Mouse (Mus musculus): ENCODE measurements around the gene Rcsd1. TPM values are rescaled to one million over a fixed set of nuclear protein-coding genes. Genes with fewer than 3 reads are reported as not detected.

Gene Rcsd1
- polyA plus RNA-seq (2015; fragmentation: Nextera tagmentation; extraction: Ambion mirVana): 11.7 and 14.2 TPM in 2 replicates

DNA sequence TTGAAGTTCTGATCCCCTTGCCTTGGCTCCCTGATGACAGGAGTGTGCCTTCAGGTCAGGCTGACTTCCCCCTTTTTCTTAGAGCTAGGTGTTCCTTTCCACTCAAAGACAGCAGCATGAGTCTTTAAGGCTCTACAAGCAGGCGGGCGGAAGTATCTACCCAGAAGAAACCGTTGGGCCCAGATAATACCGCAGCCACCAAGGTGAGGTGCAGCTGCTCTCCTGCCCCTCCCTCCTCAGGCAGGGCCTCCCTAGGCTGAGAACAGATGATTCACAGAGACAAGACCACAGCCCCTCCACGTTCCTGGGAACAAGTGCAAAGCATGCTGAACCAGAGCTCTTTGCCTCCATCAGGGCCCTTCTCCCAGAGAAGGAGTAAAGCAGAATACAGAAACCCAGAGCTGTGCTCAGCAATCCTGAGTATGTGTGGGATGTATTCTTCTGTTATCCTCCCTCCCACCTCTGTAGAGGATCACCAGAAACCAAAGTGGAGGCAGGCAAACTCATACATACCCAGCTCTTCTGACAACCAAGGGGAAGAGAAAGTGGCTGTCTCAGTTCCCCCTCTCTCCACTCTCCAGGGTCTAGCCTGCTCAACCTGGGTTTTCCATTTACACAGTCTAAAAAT, at the start of gene Rcsd1:
TSS of gene Rcsd1 (minus strand) at position 129 of the 628 bp plus-strand sequence.
- Histone ChIP-seq H3K4me3 (ENCODE audit: low read depth, low read length) (no peak within 1 kb of the TSS; the same call in 1 of the 2 replicates), H3K27me3 (replicated peaks; ENCODE audit: control insufficient read depth, insufficient read depth, low read length) (no peaks in the 10 kb centered on the region), H3K9ac (ENCODE audit: low read depth, low read length) (no peak within 1 kb of the TSS), H3K4me2 (replicated peaks; ENCODE audit: low read depth) (peak within 1 kb of the TSS; percentile 88), H3K27ac (ENCODE audit: low read depth, low read length) (no peak within 1 kb of the TSS), H3K4me1 (replicated peaks; ENCODE audit: control insufficient read depth, insufficient read depth, low read length) (0 out of 2 replicates have a peak, but pooled peaks cover 4% of the 10 kb centered on the region), H3K9me3 (ENCODE audit: control insufficient read depth) (no peaks in the 10 kb centered on the region), H3K36me3 (ENCODE audit: control insufficient read depth, insufficient read depth) (no peaks in the 10 kb centered on the region)
- TF ChIP-seq CTCF (IDR thresholded peaks at IDR 0.05; ENCODE audit: low read depth): no peak
- WGBS: 55% methylated on average over 5 of the region's 5 CpGs
- ATAC-seq: no peak

DNA sequence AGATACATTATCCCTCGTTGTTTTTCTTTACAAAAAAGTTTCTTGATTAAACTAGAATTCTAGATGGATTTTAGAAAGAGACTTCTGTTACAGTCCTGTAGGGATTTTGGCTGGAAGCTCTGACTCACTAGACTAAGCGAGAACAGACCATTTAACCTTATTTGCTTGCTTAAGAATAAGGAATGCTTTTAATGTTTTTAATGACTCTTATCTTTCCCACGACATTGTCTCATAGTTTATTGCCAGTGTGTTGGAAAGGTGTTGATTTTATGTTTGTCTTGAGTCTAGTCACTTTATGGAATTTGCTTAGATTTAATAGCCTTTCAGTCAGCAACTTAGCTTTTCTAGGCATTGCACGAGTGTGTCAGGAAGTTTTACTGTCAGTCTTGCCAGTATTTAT, 45.6 kb upstream of the Rcsd1 start:
- Histone ChIP-seq H3K4me1 (replicated peaks; ENCODE audit: control insufficient read depth, insufficient read depth, low read length) (no peaks in the 10 kb centered on the region), H3K27ac (ENCODE audit: low read depth, low read length) (no peak overlapping the region), H3K36me3 (ENCODE audit: control insufficient read depth, insufficient read depth) (no peaks in the 10 kb centered on the region), H3K9ac (ENCODE audit: low read depth, low read length) (no peak overlapping the region), H3K27me3 (replicated peaks; ENCODE audit: control insufficient read depth, insufficient read depth, low read length) (no peaks in the 10 kb centered on the region), H3K4me3 (ENCODE audit: low read depth, low read length) (no peak overlapping the region), H3K9me3 (ENCODE audit: control insufficient read depth) (no peaks in the 10 kb centered on the region), H3K4me2 (replicated peaks; ENCODE audit: low read depth) (no peak overlapping the region)
- no peak for ATAC-seq
- WGBS: 25% methylated on average over 4 of the region's 4 CpGs
- no peak for TF ChIP-seq CTCF (IDR thresholded peaks at IDR 0.05; ENCODE audit: low read depth)

DNA sequence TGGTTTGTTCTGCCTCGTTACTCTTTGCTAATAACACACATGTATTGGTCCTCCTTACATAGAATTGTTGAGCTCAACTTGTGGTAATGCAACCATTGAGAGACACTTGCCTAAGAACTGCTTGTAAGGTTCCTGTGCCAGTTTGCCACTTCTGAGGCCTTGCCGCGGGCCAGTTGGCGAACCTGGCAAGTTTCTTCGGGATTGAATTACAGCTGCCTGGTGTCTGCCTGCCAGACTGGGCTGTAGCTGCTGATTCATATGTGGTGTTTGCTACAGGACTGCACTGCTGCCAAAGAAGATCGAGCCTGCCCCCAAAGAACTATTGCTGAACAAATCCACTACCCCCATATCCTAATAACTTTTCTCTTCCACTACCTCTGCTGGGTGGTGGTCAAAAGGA, 44.6 kb upstream of the Rcsd1 start:
- TF ChIP-seq CTCF (IDR thresholded peaks at IDR 0.05; ENCODE audit: low read depth): no peak
- no peak overlapping the region for H3K27ac ChIP-seq (ENCODE audit: low read depth, low read length)
- no peak overlapping the region for H3K4me3 ChIP-seq (ENCODE audit: low read depth, low read length)
- ATAC-seq: no peak
- no peaks in the 10 kb centered on the region for H3K36me3 ChIP-seq (ENCODE audit: control insufficient read depth, insufficient read depth)
- H3K9ac ChIP-seq (ENCODE audit: low read depth, low read length): no peak overlapping the region
- no peak overlapping the region for H3K4me2 ChIP-seq (replicated peaks; ENCODE audit: low read depth)
- H3K9me3 ChIP-seq (ENCODE audit: control insufficient read depth): no peaks in the 10 kb centered on the region
- no peaks in the 10 kb centered on the region for H3K27me3 ChIP-seq (replicated peaks; ENCODE audit: control insufficient read depth, insufficient read depth, low read length)
- WGBS: 81% methylated on average over 6 of the region's 6 CpGs
- H3K4me1 ChIP-seq (replicated peaks; ENCODE audit: control insufficient read depth, insufficient read depth, low read length): no peaks in the 10 kb centered on the region

DNA sequence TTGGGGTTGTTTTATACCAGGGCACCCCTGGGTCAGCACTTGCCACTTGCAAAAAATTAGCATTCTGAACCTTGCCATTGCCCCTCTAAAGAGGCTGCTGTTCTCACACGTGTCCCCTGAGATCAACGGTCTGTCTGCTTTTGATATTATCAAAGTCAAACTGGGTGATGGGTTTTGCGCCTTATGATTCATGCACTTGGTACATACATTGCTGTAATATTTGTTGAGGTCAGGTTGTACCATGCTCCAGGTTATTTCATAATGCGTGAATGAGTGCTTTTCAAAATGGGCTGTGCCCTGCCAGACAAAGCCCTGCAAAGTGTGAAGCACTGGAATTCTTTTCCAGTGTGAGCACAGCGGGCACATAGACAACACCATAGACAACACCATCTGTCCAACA, 42.3 kb upstream of the Rcsd1 start:
- Histone ChIP-seq H3K36me3 (ENCODE audit: control insufficient read depth, insufficient read depth) (no peaks in the 10 kb centered on the region), H3K4me3 (ENCODE audit: low read depth, low read length) (no peak overlapping the region), H3K9me3 (ENCODE audit: control insufficient read depth) (no peaks in the 10 kb centered on the region), H3K4me2 (replicated peaks; ENCODE audit: low read depth) (no peak overlapping the region), H3K27me3 (replicated peaks; ENCODE audit: control insufficient read depth, insufficient read depth, low read length) (no peaks in the 10 kb centered on the region), H3K4me1 (replicated peaks; ENCODE audit: control insufficient read depth, insufficient read depth, low read length) (no peaks in the 10 kb centered on the region), H3K27ac (ENCODE audit: low read depth, low read length) (no peak overlapping the region), H3K9ac (ENCODE audit: low read depth, low read length) (no peak overlapping the region)
- 71% methylated on average over 5 of the region's 5 CpGs for WGBS
- no peak for TF ChIP-seq CTCF (IDR thresholded peaks at IDR 0.05; ENCODE audit: low read depth)
- no peak for ATAC-seq

DNA sequence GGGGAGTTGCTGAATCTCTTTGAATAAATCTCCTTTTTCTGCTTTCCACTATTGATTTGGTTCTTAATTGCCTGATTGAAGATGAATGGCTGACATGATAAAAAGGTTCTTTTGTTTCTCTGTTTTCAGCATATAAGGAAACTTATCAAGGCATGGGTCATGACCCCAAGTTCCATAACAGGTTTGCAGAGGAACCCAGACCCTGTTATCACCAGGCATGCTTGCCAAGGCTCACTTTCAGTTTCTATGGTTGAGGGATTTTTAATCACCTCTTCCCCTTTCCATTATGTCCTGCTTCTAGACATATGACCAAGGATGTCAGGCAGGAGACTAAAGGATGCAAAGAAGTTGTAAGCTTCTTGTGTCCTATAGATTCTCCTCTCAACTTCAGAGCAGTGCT, 41.6 kb upstream of the Rcsd1 start:
- Histone ChIP-seq H3K4me3 (ENCODE audit: low read depth, low read length) (no peak overlapping the region), H3K27me3 (replicated peaks; ENCODE audit: control insufficient read depth, insufficient read depth, low read length) (no peaks in the 10 kb centered on the region), H3K9me3 (ENCODE audit: control insufficient read depth) (no peaks in the 10 kb centered on the region), H3K36me3 (ENCODE audit: control insufficient read depth, insufficient read depth) (no peaks in the 10 kb centered on the region), H3K9ac (ENCODE audit: low read depth, low read length) (no peak overlapping the region), H3K4me2 (replicated peaks; ENCODE audit: low read depth) (no peak overlapping the region), H3K4me1 (replicated peaks; ENCODE audit: control insufficient read depth, insufficient read depth, low read length) (no peaks in the 10 kb centered on the region), H3K27ac (ENCODE audit: low read depth, low read length) (no peak overlapping the region)
- TF ChIP-seq CTCF (IDR thresholded peaks at IDR 0.05; ENCODE audit: low read depth): no peak
- ATAC-seq: no peak

DNA sequence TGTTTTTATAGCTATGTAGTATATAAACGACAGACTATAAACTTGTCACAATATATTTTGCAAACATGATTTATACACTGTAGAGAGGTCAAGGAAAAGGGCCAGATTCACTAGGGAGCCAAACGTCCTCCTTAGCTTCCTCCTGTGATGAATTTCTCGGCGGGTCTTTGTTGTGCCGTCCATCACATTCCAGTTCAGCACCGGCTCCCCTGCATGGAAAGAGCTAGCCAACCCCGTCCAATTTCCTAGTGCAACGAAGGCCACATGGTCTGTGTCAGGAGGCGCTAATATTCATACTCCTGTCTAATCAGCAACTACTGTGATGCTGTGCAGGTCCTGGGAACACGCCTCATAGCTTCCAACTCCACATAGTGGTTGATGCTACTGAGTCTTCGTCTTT, 38.5 kb upstream of the Rcsd1 start:
- H3K9me3 ChIP-seq (ENCODE audit: control insufficient read depth): no peaks in the 10 kb centered on the region
- no peak for TF ChIP-seq CTCF (IDR thresholded peaks at IDR 0.05; ENCODE audit: low read depth)
- H3K27ac ChIP-seq (ENCODE audit: low read depth, low read length): no peak overlapping the region
- ATAC-seq: no peak
- no peaks in the 10 kb centered on the region for H3K36me3 ChIP-seq (ENCODE audit: control insufficient read depth, insufficient read depth)
- WGBS: 30% methylated on average over 11 of the region's 11 CpGs
- no peak overlapping the region for H3K4me2 ChIP-seq (replicated peaks; ENCODE audit: low read depth)
- no peak overlapping the region for H3K4me3 ChIP-seq (ENCODE audit: low read depth, low read length)
- no peaks in the 10 kb centered on the region for H3K27me3 ChIP-seq (replicated peaks; ENCODE audit: control insufficient read depth, insufficient read depth, low read length)
- no peak overlapping the region for H3K9ac ChIP-seq (ENCODE audit: low read depth, low read length)
- no peaks in the 10 kb centered on the region for H3K4me1 ChIP-seq (replicated peaks; ENCODE audit: control insufficient read depth, insufficient read depth, low read length)

DNA sequence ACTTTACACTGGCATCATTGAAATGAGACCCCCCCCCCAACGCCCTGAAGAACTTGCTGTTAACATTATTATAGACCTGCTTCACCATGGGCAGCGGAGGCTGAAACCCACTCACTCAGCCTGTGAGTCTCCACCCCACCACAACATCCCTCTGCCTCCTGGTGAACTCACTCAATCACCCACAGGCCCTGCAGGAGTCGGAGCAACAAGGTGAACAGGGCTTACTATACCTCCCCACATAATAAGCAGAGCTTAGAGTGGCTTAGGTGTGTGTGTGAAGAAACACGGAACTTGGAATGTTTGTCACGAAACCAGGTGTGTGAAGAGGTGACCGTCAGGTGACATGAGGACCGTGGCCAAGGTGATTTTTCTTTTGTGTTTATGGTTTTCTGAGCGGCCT, 32.4 kb upstream of the Rcsd1 start:
- TF ChIP-seq CTCF (IDR thresholded peaks at IDR 0.05; ENCODE audit: low read depth): no peak
- Histone ChIP-seq H3K4me1 (replicated peaks; ENCODE audit: control insufficient read depth, insufficient read depth, low read length) (no peaks in the 10 kb centered on the region), H3K9ac (ENCODE audit: low read depth, low read length) (no peak overlapping the region), H3K9me3 (ENCODE audit: control insufficient read depth) (no peaks in the 10 kb centered on the region), H3K4me2 (replicated peaks; ENCODE audit: low read depth) (no peak overlapping the region), H3K36me3 (ENCODE audit: control insufficient read depth, insufficient read depth) (no peaks in the 10 kb centered on the region), H3K4me3 (ENCODE audit: low read depth, low read length) (no peak overlapping the region), H3K27ac (ENCODE audit: low read depth, low read length) (no peak overlapping the region), H3K27me3 (replicated peaks; ENCODE audit: control insufficient read depth, insufficient read depth, low read length) (no peaks in the 10 kb centered on the region)
- WGBS: 87% methylated on average over 8 of the region's 8 CpGs
- ATAC-seq: no peak

Measured in intestine, postnatal 0 days (tissue).